Mouse (Mus musculus): ENCODE data around the gene Zfp740.

DNA sequence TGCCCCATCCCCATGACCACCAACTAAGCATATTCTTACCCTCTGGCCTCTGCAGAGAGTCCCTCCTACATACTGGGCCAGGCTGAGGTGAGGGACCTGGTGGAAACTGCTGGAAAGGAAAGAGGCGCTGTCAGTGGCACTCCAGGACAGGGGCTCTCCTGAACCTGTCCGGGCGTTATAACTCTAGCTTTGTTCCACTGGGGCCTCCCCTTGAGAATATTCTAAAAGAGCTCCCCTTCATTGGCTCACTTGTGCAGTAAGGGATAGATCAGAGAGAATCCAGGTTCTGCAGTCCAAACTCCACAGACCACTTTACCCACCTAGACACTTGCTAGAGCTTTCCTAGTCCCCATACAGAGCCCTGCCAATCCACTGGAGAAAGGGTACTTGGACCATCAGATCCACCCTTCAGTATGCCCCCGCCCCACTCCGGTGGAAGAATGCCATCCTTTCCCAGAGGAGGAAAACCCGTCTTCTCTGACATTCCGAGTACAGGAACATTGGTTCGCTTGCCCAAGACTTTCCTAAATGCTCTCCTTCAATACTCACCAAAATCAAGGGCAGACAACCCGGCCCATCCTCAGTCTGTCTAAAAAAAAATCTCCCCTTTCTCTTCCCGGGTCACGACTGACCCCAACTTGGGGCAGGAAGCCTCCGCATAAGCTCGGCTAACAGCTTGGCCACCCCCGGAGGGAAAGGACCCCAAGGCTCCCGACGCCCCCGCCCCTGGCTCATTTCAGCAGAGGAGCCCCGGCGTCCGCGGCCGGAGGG is 53.6 kb downstream of the Zfp740 start:
- no peak for TF ChIP-seq CTCF (IDR thresholded peaks at IDR 0.05; ENCODE audit: insufficient read depth, low read length)
- no peak for TF ChIP-seq POLR2A (IDR thresholded peaks at IDR 0.05; ENCODE audit: borderline replicate concordance, extremely low read depth, low read depth, low read length)

All from lung, adult 2 months (tissue).